Mouse (Mus musculus) forebrain, embryonic 11.5 days (tissue): Measurements from ENCODE around the gene Fap. TPM values are rescaled to one million over a fixed set of nuclear protein-coding genes. Genes with fewer than 3 reads are reported as not detected.
A peak's percentile ranks its signal among the peaks of the same experiment; 100 is the strongest.

Experiments used
- ATAC-seq: fragments of 200-750 bp; cut with Nextera tagmentation; replicated peaks from 2 replicates; pipeline ENCODE4 v1.8.0; 2017; ENCODE audit warnings: moderate TSS enrichment; ENCODE audit not compliant: low FRiP score
- DNase-seq: peaks from one replicate; pipeline ENCODE4 v3.0.0-alpha.2; 2017; ENCODE audit warnings: low spot score
- H3K27ac ChIP-seq: fragments of 300-500 bp; sonication (generic); 2 replicates; pipeline ENCODE4 v1.5.1; 2014; ENCODE audit warnings: low read depth, low read length
- H3K27me3 ChIP-seq: fragments of 300-500 bp; sonication (generic); 2 replicates; pipeline ENCODE4 v1.6.1; 2014; ENCODE audit warnings: mild to moderate bottlenecking, low read length, mixed read lengths; ENCODE audit not compliant: control insufficient read depth, insufficient read depth
- H3K36me3 ChIP-seq: fragments of 300-500 bp; sonication (generic); 2 replicates; pipeline ENCODE4 v1.6.1; 2014; ENCODE audit warnings: mild to moderate bottlenecking, low read length, moderate library complexity, mixed read lengths; ENCODE audit not compliant: control insufficient read depth, insufficient read depth
- H3K4me1 ChIP-seq: fragments of 300-500 bp; sonication (generic); replicated peaks from 2 replicates; pipeline ENCODE4 v1.6.1; 2014; ENCODE audit warnings: low read length, mixed read lengths; ENCODE audit not compliant: control insufficient read depth, insufficient read depth
- H3K4me2 ChIP-seq: fragments of 300-500 bp; sonication (generic); 2 replicates; pipeline ENCODE4 v1.6.1; 2014; ENCODE audit warnings: low read depth, mild to moderate bottlenecking, low read length, moderate library complexity, mixed read lengths; ENCODE audit not compliant: severe bottlenecking
- H3K4me3 ChIP-seq: fragments of 300-500 bp; sonication (generic); 2 replicates; pipeline ENCODE4 v1.5.1; 2014; ENCODE audit warnings: low read depth, low read length
- H3K9ac ChIP-seq: fragments of 300-500 bp; sonication (generic); 2 replicates; pipeline ENCODE4 v1.6.1; 2014; ENCODE audit warnings: low read length
- H3K9me3 ChIP-seq: fragments of 300-500 bp; sonication (generic); 2 replicates; pipeline ENCODE4 v1.6.1; 2016; ENCODE audit warnings: low read length, mixed read lengths; ENCODE audit not compliant: control insufficient read depth
- whole genome bisulfite sequencing: fragments of 180-500 bp; shearing (Covaris S2); extraction: QIAGEN DNeasy Blood & Tissue Kit; methylation state at CpG from one replicate; pipeline ENCODE4 v1.1.7; 2014; 5-methylcytosine and 5-hydroxymethylcytosine counted together
- polyA plus RNA-seq: library from polyadenylated mRNA; unstranded; fragments of >200 nt; fragmentation: Nextera tagmentation; extraction: Ambion mirVana; gene quantifications from 2 replicates; pipeline ENCODE4 v1.2.1, GENCODE M21; 2014

Gene Fap
- polyA plus RNA-seq, 1 experiment from 2014 or later: 3.5 TPM

DNA sequence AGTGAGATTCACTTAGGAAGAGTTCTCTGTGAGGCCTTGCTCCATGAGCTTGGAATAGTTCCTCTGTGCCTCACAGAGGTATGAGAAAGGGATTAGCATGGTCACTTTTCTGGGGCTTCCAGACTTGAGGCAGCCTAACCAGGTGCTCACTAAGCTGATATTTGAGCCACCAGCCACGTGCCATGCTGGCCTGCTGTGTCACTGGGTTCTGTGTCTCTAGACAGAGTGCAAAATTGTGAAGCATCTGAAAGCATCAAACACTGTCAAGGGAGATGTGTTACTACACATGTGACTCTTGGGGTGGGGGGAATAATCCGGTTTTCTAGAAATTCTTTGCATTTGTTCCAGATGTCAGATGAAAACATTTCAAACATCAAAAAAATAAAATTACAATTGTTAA is 111.7 kb downstream of the Fap start:
- no peak overlapping the region for H3K4me3 ChIP-seq
- no peaks in the 10 kb centered on the region for H3K9me3 ChIP-seq
- WGBS: 83% methylated on average over 2 of the region's 2 CpGs
- H3K27me3 ChIP-seq: no peaks in the 10 kb centered on the region
- DNase-seq (no peak), ATAC-seq (no peak)
- H3K4me1 ChIP-seq: no peaks in the 10 kb centered on the region
- H3K27ac ChIP-seq: no peak overlapping the region
- H3K9ac ChIP-seq: no peak overlapping the region
- no peaks in the 10 kb centered on the region for H3K36me3 ChIP-seq
- no peak overlapping the region for H3K4me2 ChIP-seq

DNA sequence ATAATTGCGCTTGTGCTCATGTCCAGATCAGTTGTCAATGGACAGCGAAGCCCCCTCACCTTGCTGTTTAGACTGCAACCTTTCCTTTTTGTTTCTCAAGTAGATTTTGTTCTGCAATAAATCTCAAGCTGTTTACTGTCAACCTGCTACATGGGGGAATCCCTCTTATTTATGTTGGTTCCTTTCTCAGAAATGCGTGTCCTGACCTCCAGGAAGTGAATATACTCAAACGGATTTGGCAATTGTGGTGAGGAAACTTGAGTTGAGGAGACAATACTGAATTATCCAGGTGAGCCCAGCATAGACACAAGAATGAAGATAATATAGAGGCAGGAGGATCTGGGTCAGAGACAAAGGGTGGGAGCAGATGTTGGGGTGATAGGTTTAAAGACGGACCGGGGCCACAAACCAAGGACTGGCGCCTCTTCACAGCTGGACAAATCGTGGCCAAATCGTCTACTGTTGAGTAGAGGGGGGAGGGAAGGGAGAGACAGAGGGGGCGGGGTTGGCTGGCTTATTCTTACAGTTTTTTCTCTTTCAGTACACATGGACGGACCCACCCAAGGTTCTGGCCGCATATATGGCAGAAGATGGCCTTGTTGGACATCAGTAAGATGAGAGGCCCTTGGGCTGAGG is 112.9 kb downstream of the Fap start:
- 85% methylated on average over 12 of the region's 12 CpGs for WGBS
- no peak overlapping the region for H3K27ac ChIP-seq
- ATAC-seq: no peak
- H3K27me3 ChIP-seq: no peaks in the 10 kb centered on the region
- H3K4me3 ChIP-seq: no peak overlapping the region
- no peaks in the 10 kb centered on the region for H3K4me1 ChIP-seq
- no peak overlapping the region for H3K9ac ChIP-seq
- DNase-seq: no peak
- no peak overlapping the region for H3K4me2 ChIP-seq
- H3K36me3 ChIP-seq: no peaks in the 10 kb centered on the region
- no peaks in the 10 kb centered on the region for H3K9me3 ChIP-seq

DNA sequence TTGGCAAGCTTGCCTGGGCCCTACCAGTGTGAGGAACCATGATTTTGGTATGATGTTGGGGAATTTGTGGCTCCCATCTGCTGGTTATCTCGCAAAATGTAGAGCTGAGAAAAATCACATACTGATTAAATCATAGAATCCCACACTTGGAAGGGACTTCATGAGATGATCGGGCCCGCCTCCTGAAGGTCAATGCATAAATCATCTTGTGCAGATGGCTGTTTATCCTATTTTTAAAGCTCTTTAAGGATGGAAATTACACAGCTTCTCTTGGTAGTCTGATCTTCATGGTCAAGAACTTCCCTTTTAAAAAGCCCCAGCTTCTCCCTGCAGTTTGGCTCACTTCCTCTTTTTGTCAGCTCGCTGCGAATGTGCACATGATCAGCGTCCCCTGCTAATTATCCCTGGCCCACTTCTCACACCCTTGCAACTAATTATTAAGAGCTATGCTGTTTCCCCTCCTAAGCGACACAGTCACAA is 113.6 kb downstream of the Fap start:
- WGBS: 79% methylated on average over 7 of the region's 7 CpGs
- no peaks in the 10 kb centered on the region for H3K9me3 ChIP-seq

DNA sequence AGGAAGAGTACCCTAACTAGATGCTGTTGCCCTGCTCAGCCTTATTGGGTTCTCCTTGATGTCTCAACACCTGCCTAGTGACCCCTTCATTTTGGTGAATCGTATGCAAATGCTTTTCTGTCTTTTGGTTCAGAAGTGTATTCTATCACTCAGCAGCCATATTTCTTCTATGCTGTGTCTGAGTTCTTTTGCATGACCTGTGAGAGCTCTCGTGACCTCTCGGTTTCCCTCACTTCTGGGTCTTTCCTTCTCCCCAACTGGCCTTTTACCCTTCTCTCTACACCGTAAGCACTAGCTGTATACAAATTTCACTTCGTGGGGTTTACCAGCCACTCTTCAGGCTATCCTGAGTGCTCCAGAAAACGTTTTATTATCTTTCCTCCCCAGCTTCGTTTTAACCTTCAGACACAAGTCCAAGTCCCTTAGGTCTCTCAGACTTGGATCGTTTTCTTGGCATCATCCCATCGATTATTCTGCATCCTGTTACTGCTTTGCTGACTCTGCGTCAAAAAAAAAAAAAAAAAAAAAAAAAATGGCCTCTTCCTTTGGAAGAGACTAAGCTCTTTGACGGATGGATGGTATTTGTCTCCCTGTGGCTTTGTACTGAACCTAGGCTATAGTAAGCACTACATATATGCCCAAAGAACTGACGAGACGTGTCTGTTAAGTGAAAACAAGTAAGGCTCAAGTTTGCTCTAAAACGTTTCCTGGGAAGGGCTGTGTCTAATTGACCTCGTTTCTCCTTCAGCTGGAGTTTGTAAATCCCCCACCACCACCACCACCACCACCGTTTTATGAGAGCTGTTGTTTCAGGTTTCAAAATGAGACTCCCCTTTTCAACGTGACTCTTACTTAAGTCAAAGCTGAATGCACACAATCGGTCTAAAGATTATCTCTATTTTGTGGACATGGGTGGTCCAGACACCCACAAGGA is 114.4 kb downstream of the Fap start:
- H3K4me3 ChIP-seq: no peak overlapping the region
- no peaks in the 10 kb centered on the region for H3K4me1 ChIP-seq
- ATAC-seq (no peak), DNase-seq (no peak)
- no peaks in the 10 kb centered on the region for H3K9me3 ChIP-seq
- H3K36me3 ChIP-seq: no peaks in the 10 kb centered on the region
- no peak overlapping the region for H3K9ac ChIP-seq
- H3K27me3 ChIP-seq: no peaks in the 10 kb centered on the region
- no peak overlapping the region for H3K27ac ChIP-seq
- WGBS: 71% methylated on average over 18 of the region's 18 CpGs
- H3K4me2 ChIP-seq: no peak overlapping the region

More for the DNA sequence above, 113.6 kb downstream of the Fap start:
- Histone ChIP-seq H3K4me3 (no peak overlapping the region), H3K27ac (no peak overlapping the region), H3K27me3 (no peaks in the 10 kb centered on the region), H3K4me2 (no peak overlapping the region), H3K4me1 (no peaks in the 10 kb centered on the region), H3K9ac (no peak overlapping the region), H3K36me3 (no peaks in the 10 kb centered on the region)
- 0 out of 2 replicates have a peak, but pooled peaks have one; percentile 19 for ATAC-seq
- no peak for DNase-seq

DNA sequence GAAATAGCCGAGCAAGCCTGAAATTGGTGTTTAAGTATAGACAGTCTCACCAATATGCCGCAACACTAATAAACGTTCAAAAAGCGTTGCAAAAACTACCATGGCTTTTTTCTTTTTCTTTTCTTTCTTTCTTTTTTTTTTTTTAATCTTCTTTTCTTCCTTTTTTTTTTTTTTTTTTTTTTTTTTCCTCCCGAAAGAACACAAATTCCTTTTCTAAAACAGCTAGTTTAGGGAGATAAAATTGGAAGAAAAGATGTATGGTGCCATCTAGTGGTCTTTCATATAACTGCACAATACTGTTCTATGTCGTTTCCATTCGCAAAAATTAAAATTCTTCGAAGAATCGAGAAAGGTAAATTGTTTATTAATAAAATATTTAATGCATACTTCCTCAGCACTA is 115.8 kb downstream of the Fap start:
- ATAC-seq (no peak), DNase-seq (no peak)
- no peak overlapping the region for H3K9ac ChIP-seq
- H3K4me1 ChIP-seq: no peaks in the 10 kb centered on the region
- no peaks in the 10 kb centered on the region for H3K9me3 ChIP-seq
- no peak overlapping the region for H3K4me3 ChIP-seq
- H3K27ac ChIP-seq: no peak overlapping the region
- no peaks in the 10 kb centered on the region for H3K36me3 ChIP-seq
- no peaks in the 10 kb centered on the region for H3K27me3 ChIP-seq
- H3K4me2 ChIP-seq: no peak overlapping the region
- WGBS: 45% methylated on average over 9 of the region's 9 CpGs

DNA sequence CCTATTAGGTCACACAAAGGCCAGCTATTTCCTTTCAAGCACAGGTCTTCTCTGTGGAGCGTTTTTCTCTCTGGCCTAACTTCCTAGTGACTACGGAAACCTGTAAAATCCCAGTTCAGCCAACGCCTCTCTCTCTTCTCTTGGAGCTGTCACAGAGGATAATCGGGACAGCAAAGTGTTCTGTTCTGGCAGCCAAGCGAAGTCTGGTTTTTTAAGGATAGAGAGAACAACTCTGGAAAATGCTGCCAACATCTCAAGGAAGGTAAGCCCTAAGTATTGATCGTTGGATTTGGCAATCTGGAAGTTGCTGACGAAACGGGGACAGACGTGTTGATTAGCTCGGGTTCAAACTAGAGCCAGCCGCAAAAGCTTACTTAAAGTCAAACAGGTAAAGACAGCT is 118.9 kb downstream of the Fap start:
- DNase-seq (no peak), ATAC-seq (no peak)
- 89% methylated on average over 11 of the region's 11 CpGs for WGBS
- H3K4me2 ChIP-seq: no peak overlapping the region
- H3K4me3 ChIP-seq: no peak overlapping the region
- H3K4me1 ChIP-seq: no peaks in the 10 kb centered on the region
- no peak overlapping the region for H3K27ac ChIP-seq
- H3K9me3 ChIP-seq: no peaks in the 10 kb centered on the region
- no peaks in the 10 kb centered on the region for H3K36me3 ChIP-seq
- no peak overlapping the region for H3K9ac ChIP-seq
- H3K27me3 ChIP-seq: no peaks in the 10 kb centered on the region

DNA sequence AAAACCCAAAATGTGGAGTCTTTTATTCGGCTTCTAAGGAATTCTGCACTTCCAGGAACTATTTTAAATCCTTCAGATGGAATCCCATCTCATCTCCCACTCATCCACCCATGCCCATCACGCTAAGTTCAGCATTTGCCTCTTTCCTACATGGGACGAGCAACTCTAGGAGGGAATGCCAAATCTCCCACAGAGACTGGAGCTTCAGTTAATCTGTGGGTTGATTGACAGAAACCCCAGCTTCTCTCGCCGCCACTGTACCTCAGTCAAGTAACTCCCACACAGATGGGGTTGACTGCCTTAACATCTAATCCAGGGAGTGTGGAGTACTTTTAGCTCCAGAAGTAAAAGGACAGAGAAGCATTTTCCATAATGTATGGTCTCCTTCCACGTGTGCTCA is 119.8 kb downstream of the Fap start:
- H3K4me3 ChIP-seq: no peak overlapping the region
- H3K4me2 ChIP-seq: no peak overlapping the region
- no peaks in the 10 kb centered on the region for H3K4me1 ChIP-seq
- H3K36me3 ChIP-seq: no peaks in the 10 kb centered on the region
- H3K9ac ChIP-seq: no peak overlapping the region
- DNase-seq: no peak
- H3K9me3 ChIP-seq: no peaks in the 10 kb centered on the region
- no peak overlapping the region for H3K27ac ChIP-seq
- H3K27me3 ChIP-seq: no peaks in the 10 kb centered on the region
- WGBS: 85% methylated on average over 6 of the region's 6 CpGs
- ATAC-seq: no peak
